Mouse (Mus musculus) midbrain, embryonic 15.5 days (tissue): Measurements from ENCODE around the gene Helz. TPM values are rescaled to one million over a fixed set of nuclear protein-coding genes. Genes with fewer than 3 reads are reported as not detected.

Experiments
- ATAC-seq: fragments of 200-750 bp; cut with Nextera tagmentation; replicated peaks from 2 replicates; pipeline ENCODE4 v1.8.0; 2017; ENCODE audit warnings: moderate TSS enrichment
- H3K27ac ChIP-seq: fragments of 300-500 bp; sonication (generic); 2 replicates; pipeline ENCODE4 v1.5.1; 2015; ENCODE audit warnings: mild to moderate bottlenecking, inconsistent platforms
- H3K27me3 ChIP-seq: fragments of 300-500 bp; sonication (generic); replicated peaks from 2 replicates; pipeline ENCODE4 v1.6.1; 2015; ENCODE audit warnings: inconsistent platforms
- H3K36me3 ChIP-seq: fragments of 300-500 bp; sonication (generic); replicated peaks from 2 replicates; pipeline ENCODE4 v1.6.1; 2015; ENCODE audit warnings: inconsistent platforms
- H3K4me1 ChIP-seq: fragments of 300-500 bp; sonication (generic); 2 replicates; pipeline ENCODE4 v1.6.1; 2015; ENCODE audit warnings: inconsistent platforms
- H3K4me2 ChIP-seq: fragments of 300-500 bp; sonication (generic); 2 replicates; pipeline ENCODE4 v1.6.1; 2015; ENCODE audit warnings: inconsistent platforms, mild to moderate bottlenecking, moderate library complexity
- H3K4me3 ChIP-seq: fragments of 300-500 bp; sonication (generic); 2 replicates; pipeline ENCODE4 v1.5.1; 2015; ENCODE audit warnings: mild to moderate bottlenecking, inconsistent platforms
- H3K9ac ChIP-seq: fragments of 300-500 bp; sonication (generic); 2 replicates; pipeline ENCODE4 v1.6.1; 2015; ENCODE audit warnings: mild to moderate bottlenecking, inconsistent platforms
- H3K9me3 ChIP-seq: fragments of 300-500 bp; sonication (generic); 2 replicates; pipeline ENCODE4 v1.6.1; 2016; ENCODE audit warnings: inconsistent platforms
- WGBS: fragments of 180-500 bp; shearing (Covaris S2); methylation state at CpG from one replicate; pipeline ENCODE4 v1.1.7; 2015; ENCODE audit warnings: mixed read lengths; 5-methylcytosine and 5-hydroxymethylcytosine counted together
- polyA plus RNA-seq: library from polyadenylated mRNA; unstranded; fragments of >200 nt; fragmentation: Nextera tagmentation; extraction: Ambion mirVana; gene quantifications from 2 replicates; pipeline ENCODE4 v1.2.1, GENCODE M21; 2015

The Helz gene
- polyA plus RNA-seq, 1 experiment from 2014 or later = 17.3 TPM

DNA sequence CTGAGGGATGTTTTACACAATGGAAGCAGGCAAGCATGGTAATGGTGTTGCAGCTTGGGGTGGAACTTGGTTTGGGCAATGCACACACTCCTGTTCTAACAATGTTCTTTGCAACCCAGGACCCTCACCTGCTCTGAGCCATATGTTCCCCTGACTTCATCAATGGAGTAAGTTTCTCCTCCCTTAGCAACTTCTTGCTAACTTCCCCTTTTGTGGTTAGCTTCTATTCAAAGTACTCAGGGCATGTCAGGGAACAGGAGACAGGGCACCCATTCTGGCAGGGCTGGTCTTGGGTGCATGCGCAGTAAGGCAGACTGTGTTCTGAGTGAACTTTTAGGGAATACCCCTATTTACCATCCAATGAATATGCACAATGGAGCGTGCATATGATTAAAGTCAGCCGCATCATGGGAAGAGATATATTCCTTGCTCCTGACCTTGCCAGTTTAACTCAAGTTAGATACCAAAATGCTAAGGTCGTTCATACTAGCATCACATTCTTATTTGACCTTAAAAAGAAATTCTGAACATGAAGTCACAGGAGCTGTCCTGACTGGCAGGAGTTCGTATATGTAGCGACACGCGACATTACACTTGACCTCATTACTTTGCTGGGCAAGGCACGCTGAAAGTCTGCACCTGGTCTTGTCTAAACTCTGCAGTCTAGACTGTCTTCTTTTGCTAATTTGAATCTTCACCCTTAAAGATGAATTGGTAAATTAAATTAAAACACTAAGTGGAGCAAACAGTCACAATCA lies 172.7 kb downstream of the Helz start:
- Histone ChIP-seq H3K27me3 (no peaks in the 10 kb centered on the region), H3K36me3 (no peaks in the 10 kb centered on the region), H3K9me3 (no peaks in the 10 kb centered on the region), H3K4me1 (no peaks in the 10 kb centered on the region; the same call in 1 of the 2 replicates), H3K9ac (no peak overlapping the region), H3K4me3 (no peak overlapping the region), H3K27ac (no peak overlapping the region), H3K4me2 (no peak overlapping the region)
- WGBS = 86% methylated on average over 9 of the region's 9 CpGs
- no peak for ATAC-seq

DNA sequence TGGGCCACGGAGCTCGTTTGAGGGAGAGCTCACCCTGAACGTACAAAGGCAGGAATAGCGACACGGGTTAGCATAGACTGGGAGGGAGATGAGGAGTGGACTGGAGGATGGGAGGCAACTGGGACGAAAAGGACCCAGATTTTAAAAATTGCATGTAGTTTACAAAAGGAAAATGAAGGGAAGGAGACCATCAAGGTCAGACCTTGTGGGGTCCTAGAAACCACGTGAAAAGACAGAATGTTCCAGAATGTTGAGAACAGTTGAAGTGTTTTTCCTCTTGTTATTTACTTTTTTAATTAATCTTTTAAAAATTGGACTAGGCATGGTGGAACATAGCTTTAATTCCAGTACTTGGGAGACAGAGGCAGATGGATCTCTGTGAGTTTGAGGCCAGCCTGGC lies 173.3 kb downstream of the Helz start:
- Histone ChIP-seq H3K9ac (no peak overlapping the region), H3K9me3 (no peaks in the 10 kb centered on the region), H3K27ac (no peak overlapping the region), H3K27me3 (no peaks in the 10 kb centered on the region), H3K36me3 (no peaks in the 10 kb centered on the region), H3K4me2 (no peak overlapping the region), H3K4me3 (no peak overlapping the region), H3K4me1 (no peaks in the 10 kb centered on the region; the same call in 1 of the 2 replicates)
- 81% methylated on average over 7 of the region's 7 CpGs for WGBS
- ATAC-seq = no peak

DNA sequence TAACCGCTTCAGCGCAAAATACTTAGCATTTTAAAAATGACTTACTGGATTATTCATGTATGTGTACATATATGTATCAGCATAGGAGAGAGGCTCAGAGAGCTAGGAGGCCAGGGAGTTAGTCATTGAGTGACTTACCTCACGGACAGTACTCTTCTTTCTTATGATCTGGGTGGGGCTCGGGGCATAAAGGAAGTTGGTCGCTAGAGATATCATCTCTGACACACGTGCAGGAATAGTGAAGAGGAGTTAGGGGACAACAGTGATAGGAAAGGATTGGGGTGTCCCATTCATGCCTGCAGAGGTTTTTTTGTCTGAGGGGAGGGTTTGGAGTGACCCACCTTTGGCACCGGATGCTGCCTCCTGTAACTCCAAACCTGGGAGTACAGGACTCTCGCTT lies 176.9 kb downstream of the Helz start:
- Histone ChIP-seq H3K4me2 (no peak overlapping the region), H3K4me3 (no peak overlapping the region), H3K9me3 (no peaks in the 10 kb centered on the region), H3K27ac (no peak overlapping the region), H3K9ac (no peak overlapping the region), H3K4me1 (no peaks in the 10 kb centered on the region; the same call in 1 of the 2 replicates), H3K27me3 (no peaks in the 10 kb centered on the region), H3K36me3 (no peaks in the 10 kb centered on the region)
- WGBS = 93% methylated on average over 8 of the region's 8 CpGs
- no peak for ATAC-seq

DNA sequence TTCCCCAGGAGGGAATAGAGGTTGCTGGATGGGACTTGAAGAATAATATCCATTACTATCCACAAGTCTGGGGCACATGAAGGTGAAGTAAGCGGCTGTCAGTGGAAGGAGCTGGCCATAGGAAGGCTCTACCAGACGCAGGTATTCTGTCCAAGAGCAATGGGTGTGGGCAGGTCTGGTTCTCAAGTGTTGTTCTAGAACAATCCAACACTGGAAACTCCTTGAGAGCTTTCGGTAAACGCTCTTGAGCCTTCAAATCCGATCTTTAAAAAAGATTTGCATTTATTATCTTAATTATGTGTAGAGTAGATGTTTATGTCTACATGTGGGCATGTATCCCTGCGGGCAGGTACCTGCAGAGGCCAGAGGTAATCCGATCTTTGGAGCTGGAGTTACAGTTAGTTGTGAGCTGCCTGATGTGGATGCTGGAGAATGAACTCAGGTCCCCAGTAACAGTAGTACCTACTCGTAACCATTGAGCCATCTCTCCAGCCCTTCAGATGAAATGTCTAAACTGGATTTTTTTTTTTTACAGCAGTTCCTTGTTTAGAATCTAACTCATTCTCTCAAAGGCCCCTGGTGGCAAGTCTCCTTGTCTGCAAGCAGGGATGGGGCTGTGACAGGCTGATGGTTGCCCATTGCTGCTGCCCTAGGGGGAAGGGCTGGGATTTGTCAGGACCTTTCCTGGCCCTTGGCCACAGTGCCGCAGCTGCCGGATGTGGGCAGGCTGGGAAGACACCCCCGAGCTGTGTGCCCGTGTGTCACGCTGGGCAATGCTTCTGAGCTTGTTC lies 180.5 kb downstream of the Helz start:
- H3K4me3 ChIP-seq = no peak overlapping the region
- WGBS = 74% methylated on average over 13 of the region's 13 CpGs
- no peaks in the 10 kb centered on the region for H3K27me3 ChIP-seq
- H3K4me2 ChIP-seq = no peak overlapping the region
- no peak overlapping the region for H3K9ac ChIP-seq
- no peaks in the 10 kb centered on the region for H3K9me3 ChIP-seq
- no peak overlapping the region for H3K27ac ChIP-seq
- H3K36me3 ChIP-seq = no peaks in the 10 kb centered on the region
- no peak for ATAC-seq
- no peaks in the 10 kb centered on the region; the same call in 1 of the 2 replicates for H3K4me1 ChIP-seq

DNA sequence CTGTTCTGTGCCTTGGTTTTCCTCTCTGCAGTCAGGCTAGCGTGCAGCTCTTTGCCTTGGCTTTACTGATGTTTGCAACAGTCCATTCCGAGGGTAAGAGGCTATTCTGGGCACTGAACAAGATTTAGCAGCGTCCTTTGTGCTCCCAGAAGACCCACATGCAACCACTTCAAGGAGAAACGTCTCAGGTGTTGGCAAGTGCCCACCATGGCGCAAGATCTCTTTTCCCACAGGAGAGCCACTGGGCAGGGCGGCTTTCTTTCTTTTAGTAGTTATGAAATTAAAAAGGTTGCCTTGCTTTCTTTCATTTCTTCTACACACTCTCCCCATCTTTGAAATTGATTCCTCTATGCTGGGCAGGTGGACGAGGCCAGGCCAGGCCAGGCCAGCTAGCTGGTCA lies 181.4 kb downstream of the Helz start:
- H3K4me3 ChIP-seq = no peak overlapping the region
- no peaks in the 10 kb centered on the region for H3K27me3 ChIP-seq
- peaks cover 4% of the 10 kb centered on the region; the same call in 1 of the 2 replicates for H3K36me3 ChIP-seq
- 81% methylated on average over 7 of the region's 7 CpGs for WGBS
- no peak for ATAC-seq
- H3K4me2 ChIP-seq = no peak overlapping the region
- H3K27ac ChIP-seq = no peak overlapping the region
- no peaks in the 10 kb centered on the region for H3K9me3 ChIP-seq
- H3K4me1 ChIP-seq = no peaks in the 10 kb centered on the region; the same call in 1 of the 2 replicates
- H3K9ac ChIP-seq = no peak overlapping the region

DNA sequence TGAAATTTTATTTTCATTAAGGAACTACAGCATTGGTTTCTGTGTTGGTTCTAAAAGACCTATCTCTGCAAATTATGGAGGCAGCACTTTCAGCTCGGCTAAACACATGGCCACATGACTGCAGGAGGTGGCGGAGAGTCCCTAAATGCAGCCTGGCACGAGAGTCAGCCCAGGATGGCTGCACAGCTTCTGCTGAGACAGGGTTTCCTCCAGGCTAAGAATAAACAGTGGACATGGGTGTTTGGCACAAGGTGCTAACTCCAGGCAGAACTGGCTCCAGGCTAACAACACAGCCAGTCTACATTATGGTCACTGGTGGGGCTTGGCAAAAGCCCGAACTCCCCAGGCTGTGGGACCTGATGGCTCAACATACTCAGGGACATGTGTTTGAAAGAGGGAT lies 183.2 kb downstream of the Helz start:
- Histone ChIP-seq H3K4me3 (no peak overlapping the region), H3K9ac (no peak overlapping the region), H3K27ac (no peak overlapping the region), H3K9me3 (no peaks in the 10 kb centered on the region), H3K27me3 (no peaks in the 10 kb centered on the region), H3K4me2 (no peak overlapping the region), H3K4me1 (no peaks in the 10 kb centered on the region; the same call in 1 of the 2 replicates), H3K36me3 (peaks cover 19% of the 10 kb centered on the region; the same call in 1 of the 2 replicates)
- no peak for ATAC-seq
- WGBS = 89% methylated on average over 4 of the region's 4 CpGs

DNA sequence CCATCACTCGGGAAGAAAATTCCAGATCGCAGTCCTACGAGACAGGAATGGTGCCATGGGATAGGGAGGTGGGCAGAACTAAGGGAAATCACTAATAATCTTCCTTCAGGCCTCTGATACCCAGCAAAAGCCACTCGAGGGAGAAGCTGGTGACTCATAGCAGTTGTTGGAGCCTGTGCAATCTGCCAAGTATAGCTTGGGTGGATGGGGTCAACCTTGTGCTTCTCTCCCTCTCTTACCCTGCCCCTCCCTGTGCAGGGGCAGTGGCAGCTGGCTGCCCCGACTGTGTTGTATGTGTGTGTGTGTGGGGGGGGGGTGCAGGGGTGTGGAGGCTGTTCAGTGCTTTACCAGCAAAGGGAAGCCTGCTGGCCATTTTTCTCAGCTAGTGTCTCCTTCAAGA lies 183.8 kb downstream of the Helz start:
- Histone ChIP-seq H3K4me1 (no peaks in the 10 kb centered on the region; the same call in 1 of the 2 replicates), H3K9ac (no peak overlapping the region), H3K4me2 (no peak overlapping the region), H3K36me3 (peaks cover 23% of the 10 kb centered on the region; the same call in 1 of the 2 replicates), H3K9me3 (no peaks in the 10 kb centered on the region), H3K4me3 (no peak overlapping the region), H3K27me3 (no peaks in the 10 kb centered on the region), H3K27ac (no peak overlapping the region)
- 95% methylated on average over 5 of the region's 5 CpGs for WGBS
- no peak for ATAC-seq

DNA sequence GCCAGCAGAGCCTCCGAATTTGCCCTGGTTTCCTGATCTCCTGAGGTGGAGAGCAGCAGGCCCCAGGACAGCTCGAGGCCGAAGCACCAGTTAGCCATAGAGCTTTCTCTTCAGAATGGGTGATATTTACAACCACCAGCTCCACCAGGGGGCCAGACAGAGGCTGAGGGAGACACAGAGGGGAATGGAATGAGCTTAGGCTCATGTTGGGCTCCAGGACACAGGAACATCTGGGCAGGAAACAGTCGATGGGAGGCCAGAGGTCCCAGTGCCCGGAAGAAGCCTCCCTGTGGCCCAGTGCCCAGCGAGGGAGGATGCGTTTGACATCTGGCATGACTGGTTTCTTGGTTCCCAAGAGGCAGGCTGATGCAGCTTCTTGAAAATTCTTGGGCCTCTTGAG lies 186.4 kb downstream of the Helz start:
- Histone ChIP-seq H3K9me3 (no peaks in the 10 kb centered on the region), H3K4me1 (no peaks in the 10 kb centered on the region), H3K9ac (no peak overlapping the region), H3K4me2 (no peak overlapping the region), H3K36me3 (peaks cover 29% of the 10 kb centered on the region; the same call in 1 of the 2 replicates), H3K4me3 (no peak overlapping the region), H3K27ac (no peak overlapping the region), H3K27me3 (no peaks in the 10 kb centered on the region)
- WGBS = 86% methylated on average over 7 of the region's 7 CpGs
- no peak for ATAC-seq

DNA sequence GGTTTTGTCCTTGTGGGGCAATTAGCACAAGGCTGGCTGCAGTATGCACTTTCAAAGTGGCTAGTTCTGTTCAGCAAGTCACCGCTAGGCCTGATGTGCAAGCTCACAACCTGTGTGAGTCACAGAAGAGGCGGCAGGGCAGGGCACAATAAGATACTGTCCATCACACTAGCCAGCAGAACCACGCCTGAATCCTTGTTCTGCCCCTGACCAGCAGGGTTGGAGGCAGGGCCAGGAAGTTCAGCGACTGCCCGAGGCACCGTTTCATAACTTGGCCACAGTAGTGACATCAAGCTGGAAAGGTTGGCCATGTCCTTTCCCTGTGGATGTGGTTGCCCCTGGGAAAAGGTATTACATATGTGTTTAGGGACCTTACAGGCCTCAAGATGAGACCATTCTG lies 190.2 kb downstream of the Helz start:
- Histone ChIP-seq H3K4me1 (peaks cover 17% of the 10 kb centered on the region), H3K36me3 (peaks cover 29% of the 10 kb centered on the region; the same call in 1 of the 2 replicates), H3K27me3 (no peaks in the 10 kb centered on the region), H3K9me3 (no peaks in the 10 kb centered on the region), H3K27ac (no peak overlapping the region), H3K4me2 (no peak overlapping the region), H3K9ac (no peak overlapping the region), H3K4me3 (no peak overlapping the region)
- ATAC-seq = no peak
- 89% methylated on average over 6 of the region's 6 CpGs for WGBS

DNA sequence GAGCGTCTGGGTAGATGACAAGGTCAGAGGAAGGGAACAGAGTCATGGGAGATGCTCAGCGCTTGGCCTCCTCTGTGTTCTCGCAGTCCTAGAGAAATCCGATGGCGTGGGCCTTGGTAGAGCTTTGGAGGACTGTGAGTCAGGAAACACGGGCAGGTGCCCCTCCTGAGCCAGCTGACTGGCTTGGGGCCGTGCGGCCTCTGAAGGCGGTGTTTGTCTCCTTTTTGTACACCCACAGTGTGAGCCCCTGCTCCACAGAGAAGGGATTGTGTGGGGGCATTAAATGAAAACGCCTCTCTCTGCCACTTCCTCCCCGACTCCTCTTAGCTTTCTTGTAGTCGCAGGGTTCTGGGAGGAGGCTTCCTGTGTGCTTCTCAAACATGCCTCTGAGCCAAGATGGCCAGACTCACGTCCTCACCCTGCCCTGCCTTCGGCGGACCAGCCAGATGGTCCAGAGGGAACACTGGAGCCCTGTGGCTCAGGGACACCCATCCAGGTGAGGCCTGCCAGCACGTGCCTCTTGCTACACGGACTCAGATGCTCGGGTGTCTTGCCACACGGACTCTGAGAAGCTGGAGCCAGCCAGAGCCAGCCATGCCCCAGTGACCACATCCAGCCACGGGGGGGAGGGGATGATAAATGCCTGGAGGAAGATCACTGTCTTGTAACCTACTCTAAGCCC lies 190.8 kb downstream of the Helz start:
- 82% methylated on average over 20 of the region's 20 CpGs for WGBS
- Histone ChIP-seq H3K27ac (no peak overlapping the region; the same call in 1 of the 2 replicates), H3K4me1 (peaks cover 22% of the 10 kb centered on the region), H3K4me2 (no peak overlapping the region), H3K9ac (no peak overlapping the region), H3K27me3 (no peaks in the 10 kb centered on the region), H3K36me3 (peaks cover 29% of the 10 kb centered on the region; the same call in 1 of the 2 replicates), H3K9me3 (no peaks in the 10 kb centered on the region), H3K4me3 (no peak overlapping the region)
- ATAC-seq = no peak

DNA sequence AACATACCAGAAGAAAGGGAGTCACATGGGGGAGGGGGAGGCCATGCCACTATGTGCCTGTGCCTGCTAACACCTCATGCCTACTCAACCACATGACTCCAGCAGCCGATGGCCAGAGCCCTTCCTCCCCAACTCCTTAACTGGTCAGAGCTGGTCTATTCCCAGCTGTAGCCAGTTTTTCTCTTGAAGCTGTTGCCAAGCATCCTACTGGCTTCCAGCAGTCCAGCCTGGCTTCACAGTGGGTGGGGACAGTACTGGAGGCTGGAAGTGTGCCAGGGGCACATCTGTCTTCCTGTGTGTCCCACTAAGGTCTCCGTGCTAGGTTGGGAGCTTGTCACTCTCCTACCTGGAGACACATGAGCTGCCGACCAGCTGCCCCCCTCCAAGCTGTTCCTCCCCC lies 195.4 kb downstream of the Helz start:
- H3K9ac ChIP-seq = no peak overlapping the region
- no peak overlapping the region for H3K4me2 ChIP-seq
- H3K27me3 ChIP-seq = no peaks in the 10 kb centered on the region
- ATAC-seq = no peak; the same call in 1 of the 2 replicates
- no peaks in the 10 kb centered on the region; the same call in 1 of the 2 replicates for H3K36me3 ChIP-seq
- no peak overlapping the region for H3K4me3 ChIP-seq
- peaks cover 22% of the 10 kb centered on the region for H3K4me1 ChIP-seq
- H3K27ac ChIP-seq = no peak overlapping the region
- H3K9me3 ChIP-seq = no peaks in the 10 kb centered on the region
- 63% methylated on average over 3 of the region's 3 CpGs for WGBS
